Mouse (Mus musculus): ENCODE results near the gene Bfsp2.

DNA sequence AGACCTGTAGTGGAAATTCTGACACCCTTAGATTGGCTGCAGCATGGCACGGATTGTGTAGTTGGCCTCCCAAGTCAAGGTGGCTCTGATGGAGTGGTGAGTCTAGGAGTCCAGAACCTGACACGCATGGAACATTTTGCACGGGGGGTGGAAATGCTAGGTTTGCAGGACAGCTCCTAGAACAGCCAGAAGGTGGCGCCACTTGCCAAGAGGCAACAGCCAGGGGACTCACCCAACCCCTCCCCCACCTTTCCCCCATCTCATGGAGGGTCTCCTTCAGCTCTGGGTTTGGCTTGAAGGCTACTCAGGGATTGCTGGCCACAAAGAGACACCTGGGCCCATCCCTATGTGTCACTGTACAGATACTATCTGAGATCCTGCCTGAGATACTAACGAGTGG, 10.7 kb downstream of the Bfsp2 start:
- TF ChIP-seq HCFC1 (IDR thresholded peaks at IDR 0.05; ENCODE audit: borderline replicate concordance, insufficient read depth, low read length) (no peak), MAFK (IDR thresholded peaks at IDR 0.05; ENCODE audit: insufficient read depth, low read depth, low read length) (no peak), CHD2 (IDR thresholded peaks at IDR 0.05; ENCODE audit: low read depth, low read length) (no peak), ZNF384 (IDR thresholded peaks at IDR 0.05; ENCODE audit: low read depth, low read length) (no peak), ZC3H11A (IDR thresholded peaks at IDR 0.05; ENCODE audit: borderline replicate concordance, low read depth, low read length) (no peak)

Data from ES-E14 (cell line).